Mouse (Mus musculus) left cerebral cortex, adult 2 months (tissue): ENCODE measurements around the gene Mydgf. TPM values are rescaled to one million over a fixed set of nuclear protein-coding genes. Genes with fewer than 3 reads are reported as not detected.
A peak's percentile ranks its signal among the peaks of the same experiment; 100 is the strongest.

Experiments
- DNase-seq, 2 experiments: peaks; one replicate each; pipeline ENCODE4 v3.0.0; 2021 to 2022; ENCODE audit warnings: low spot score in 2 of 2, mixed read lengths in 1 of 2; ENCODE audit errors: extremely low spot score in 1 of 2
- H3K27ac ChIP-seq: fragments of 200-600 bp; 2 replicates; pipeline ENCODE4 v1.8.1; 2022
- H3K4me3 ChIP-seq: fragments of 200-600 bp; 2 replicates; pipeline ENCODE4 v1.8.1; 2022
- CTCF ChIP-seq: fragments of 200-600 bp; IDR thresholded peaks from 2 replicates; pipeline ENCODE4 v1.8.1; 2022; ENCODE audit warnings: antibody characterized with exemption, mild to moderate bottlenecking, moderate library complexity
- intact Hi-C: fragments of 180-260 bp; cut with DNase I; formaldehyde crosslinking; loops from one replicate; pipeline ENCODE4 v1.15.1; 2025
- long read RNA-seq, 2 experiments: library from polyadenylated mRNA; stranded (forward); transcript quantifications; one replicate each; pipeline ENCODE4 v2.0.0; 2021; ENCODE audit warnings: borderline mapping rate in 2 of 2
- total RNA-seq, 2 experiments: library from RNA; stranded (reverse); gene quantifications; 2 replicates each; pipeline ENCODE4 v1.2.3; 2021

Gene Mydgf
- 10 to 100 TPM; 39.5 to 41.2 TPM for total RNA-seq
- long read RNA-seq, experiment 1, transcript Mydgf-201 (6 exons, 1,710 nt), result major isoform, 39 of 42 reads
- long read RNA-seq, experiment 1, partial matches to known transcripts, result 1 of 42 reads
- long read RNA-seq, experiment 1, other reads (novel, unspliced or antisense), result 2 of 42 reads
- long read RNA-seq, experiment 2, transcript Mydgf-201 (6 exons, 1,710 nt), result major isoform, 30 of 32 reads
- long read RNA-seq, experiment 2, partial matches to known transcripts, result 0 of 32 reads
- long read RNA-seq, experiment 2, other reads (novel, unspliced or antisense), result 2 of 32 reads

DNA sequence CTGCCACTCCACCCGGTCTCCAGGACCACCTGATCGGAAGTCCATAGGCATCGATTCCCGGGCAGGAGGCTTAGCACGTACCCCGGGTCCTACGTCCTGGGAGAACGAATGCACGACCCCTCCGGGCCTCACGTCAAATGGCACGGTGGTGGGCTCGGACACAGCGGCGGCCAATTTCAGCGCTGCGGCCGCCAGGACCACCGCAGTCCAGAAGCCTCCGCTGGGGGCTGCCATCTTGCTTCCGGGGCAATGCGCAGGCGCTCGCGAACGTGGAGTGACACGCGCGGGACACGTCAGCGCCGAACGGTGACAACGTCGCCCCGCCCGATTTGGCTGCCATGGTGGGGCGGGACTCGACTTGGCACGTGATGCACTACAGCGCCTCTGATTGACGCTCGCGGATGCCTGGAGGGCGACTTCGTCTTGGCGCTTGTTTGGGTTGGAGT is at the start of gene Mydgf:
Gene Mydgf (minus strand): TSS at position 263 of the 446 bp plus-strand sequence.
- Histone ChIP-seq H3K27ac (peak within 1 kb of the TSS; percentile 88), H3K4me3 (peak within 1 kb of the TSS; percentile 96)
- intact Hi-C loops, result loop anchor here (2.0 to 5.0 kb wide), 2 partner anchors 51 to 69 kb away; no protein-coding TSS in a partner anchor
- peak; percentile 95 to 97 for DNase-seq
- TF ChIP-seq CTCF, result peak; percentile 6

DNA sequence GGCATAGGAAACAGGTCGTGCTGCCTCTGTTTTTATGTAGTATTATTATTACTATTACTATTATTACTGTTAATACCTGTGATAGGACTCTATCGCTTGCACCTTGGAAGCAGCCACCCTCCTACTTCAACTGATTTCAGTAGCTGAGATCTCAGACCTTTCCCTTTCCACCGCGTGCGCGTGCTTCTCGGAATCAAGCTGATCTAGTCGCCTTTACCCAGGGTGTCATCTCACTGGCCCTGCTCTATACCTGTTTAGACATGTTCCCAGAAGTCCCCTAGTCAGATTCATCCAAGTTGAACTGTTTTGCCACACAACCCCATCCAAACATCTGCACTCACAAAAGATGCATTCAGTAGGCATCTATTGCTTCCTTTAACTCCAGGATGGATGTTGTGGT is 49.7 kb upstream of the Mydgf start:
- intact Hi-C loops, result no loop called here
- H3K27ac ChIP-seq, result peak overlapping the region; percentile 81
- no peak for DNase-seq
- no peak for TF ChIP-seq CTCF
- H3K4me3 ChIP-seq, result no peak overlapping the region

DNA sequence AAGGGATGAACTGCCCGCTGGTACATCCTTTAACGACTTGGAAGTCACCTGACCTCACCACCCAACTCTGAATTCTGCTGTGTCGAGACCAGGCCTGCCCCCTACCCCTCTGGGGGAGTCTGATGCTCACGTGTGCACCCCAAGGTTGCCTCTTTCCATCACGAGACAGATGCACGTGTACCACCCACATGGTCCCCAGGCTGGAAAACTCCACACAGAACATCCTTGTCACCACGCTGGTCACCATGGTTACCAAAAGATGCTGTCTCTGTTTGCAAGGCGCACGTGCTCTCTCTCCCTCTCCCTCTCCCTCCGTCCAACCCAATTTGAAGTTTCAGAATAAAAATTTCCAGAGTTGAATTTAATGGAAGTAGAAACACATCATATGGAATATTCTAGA is 46.2 kb upstream of the Mydgf start:
- no peak overlapping the region for H3K4me3 ChIP-seq
- peak; percentile 67 to 80 for DNase-seq
- H3K27ac ChIP-seq, result peak overlapping the region; percentile 63
- no peak for TF ChIP-seq CTCF
- intact Hi-C loops, result no loop called here

DNA sequence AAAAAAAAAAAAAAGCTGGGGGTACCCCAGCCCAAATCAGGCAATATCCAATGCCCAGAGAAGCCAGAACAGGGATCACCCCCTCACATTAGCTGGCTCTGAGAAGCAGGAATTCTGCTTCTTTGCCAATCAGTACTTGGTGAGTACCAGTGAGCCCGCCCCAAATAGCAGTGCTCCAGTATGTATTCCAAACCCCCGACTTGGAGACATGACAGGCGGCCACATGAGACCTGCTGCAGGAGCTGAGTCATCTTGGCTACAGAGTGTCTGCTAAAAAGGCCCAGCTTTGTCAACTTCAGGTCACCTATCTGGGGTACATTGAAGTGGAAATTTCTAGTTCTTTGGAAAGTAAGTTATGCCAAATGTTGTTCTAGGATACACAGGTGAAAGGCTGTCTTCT is 42.8 kb upstream of the Mydgf start:
- no peak overlapping the region for H3K4me3 ChIP-seq
- DNase-seq, result no peak
- no peak overlapping the region for H3K27ac ChIP-seq
- intact Hi-C loops, result no loop called here
- TF ChIP-seq CTCF, result no peak

- intact Hi-C loops, result no loop called here
- no peak for TF ChIP-seq CTCF
- no peak for DNase-seq
- H3K27ac ChIP-seq, result no peak overlapping the region
- no peak overlapping the region for H3K4me3 ChIP-seq
Observed at GRCm38 (mm10) chr17:56224916-56225315, 41.2 kb upstream of the Mydgf start.

GRCm38 (mm10) chr17:56219805-56220204 is 36.1 kb upstream of the Mydgf start:
- no peak overlapping the region for H3K4me3 ChIP-seq
- no peak for DNase-seq
- no peak for TF ChIP-seq CTCF
- intact Hi-C loops, result no loop called here
- H3K27ac ChIP-seq, result no peak overlapping the region

GRCm38 (mm10) chr17:56219251-56219650 is 35.5 kb upstream of the Mydgf start:
- intact Hi-C loops, result no loop called here
- DNase-seq, result no peak
- no peak for TF ChIP-seq CTCF
- H3K4me3 ChIP-seq, result peak overlapping the region; percentile 92
- peak overlapping the region; percentile 90 for H3K27ac ChIP-seq

- peak; percentile 43 for TF ChIP-seq CTCF
- intact Hi-C loops, result loop anchor here (1.0 kb wide), 2 partner anchors 33 to 38 kb away; partner anchors contain the start of gene Fem1a
Observed at GRCm38 (mm10) chr17:56218377-56219191, 34.9 kb upstream of the Mydgf start, which contains the start of gene Dpp9. Dpp9 (minus strand) TSS chr17:56218905.

DNA sequence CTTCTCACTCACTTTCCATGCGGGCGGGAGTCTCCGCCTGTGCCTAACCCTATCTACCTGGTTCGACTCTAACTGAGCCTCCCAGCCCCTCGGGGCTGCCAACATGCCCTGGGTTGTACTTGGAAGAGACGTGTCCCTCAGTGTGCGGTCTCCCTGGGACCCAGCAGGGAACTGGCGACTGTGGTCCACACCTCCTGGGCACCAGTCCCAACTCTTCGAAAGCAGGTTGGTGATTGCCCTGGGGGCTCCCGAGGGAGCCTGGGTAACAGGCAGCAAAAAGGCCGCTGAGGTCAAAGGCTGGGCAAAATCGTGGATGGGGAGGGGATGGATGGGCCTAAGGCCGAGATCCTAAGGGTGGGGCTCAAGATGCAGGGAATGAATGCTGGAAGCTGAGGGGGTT is 34.0 kb upstream of the Mydgf start:
- intact Hi-C loops, result loop anchor here (1.0 kb wide), 2 partner anchors 34 to 39 kb away; partner anchors contain the start of gene Fem1a
- no peak for TF ChIP-seq CTCF
- Histone ChIP-seq H3K4me3 (peak overlapping the region; percentile 92), H3K27ac (peak overlapping the region; percentile 91)
- DNase-seq, result no peak

More at GRCm38 (mm10) chr17:56218377-56219191, 34.9 kb upstream of the Mydgf start, which contains the start of gene Dpp9:
- DNase-seq, result peak; percentile 88 to 92
- peak within 1 kb of the TSS; percentile 92 for H3K4me3 ChIP-seq
- peak within 1 kb of the TSS; percentile 91 for H3K27ac ChIP-seq

GRCm38 (mm10) chr17:56214229-56214628 is 30.5 kb upstream of the Mydgf start:
- Histone ChIP-seq H3K27ac (no peak overlapping the region), H3K4me3 (no peak overlapping the region)
- no peak for TF ChIP-seq CTCF
- intact Hi-C loops, result no loop called here
- no peak for DNase-seq

DNA sequence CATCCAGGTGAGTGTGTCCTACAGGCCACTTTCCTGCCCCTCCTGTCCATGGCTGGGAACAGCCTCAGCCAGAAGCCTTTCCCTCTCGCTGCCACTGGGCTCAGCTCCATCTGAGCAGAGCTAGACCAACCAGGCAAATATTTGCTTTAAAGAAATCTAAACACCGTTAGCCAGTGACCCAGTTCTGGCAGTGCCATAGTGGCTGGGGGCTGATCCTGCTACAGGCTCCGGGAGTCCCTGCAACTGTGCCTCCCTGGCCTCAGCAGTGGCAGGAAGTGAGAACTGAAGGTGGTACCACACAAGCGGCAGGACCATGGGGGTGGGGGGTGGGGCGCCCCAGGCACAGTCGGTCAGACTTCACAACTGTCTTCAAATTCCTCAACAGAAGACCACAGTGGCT is 29.0 kb upstream of the Mydgf start:
- TF ChIP-seq CTCF, result no peak
- Histone ChIP-seq H3K27ac (no peak overlapping the region), H3K4me3 (no peak overlapping the region)
- no peak for DNase-seq
- intact Hi-C loops, result no loop called here

DNA sequence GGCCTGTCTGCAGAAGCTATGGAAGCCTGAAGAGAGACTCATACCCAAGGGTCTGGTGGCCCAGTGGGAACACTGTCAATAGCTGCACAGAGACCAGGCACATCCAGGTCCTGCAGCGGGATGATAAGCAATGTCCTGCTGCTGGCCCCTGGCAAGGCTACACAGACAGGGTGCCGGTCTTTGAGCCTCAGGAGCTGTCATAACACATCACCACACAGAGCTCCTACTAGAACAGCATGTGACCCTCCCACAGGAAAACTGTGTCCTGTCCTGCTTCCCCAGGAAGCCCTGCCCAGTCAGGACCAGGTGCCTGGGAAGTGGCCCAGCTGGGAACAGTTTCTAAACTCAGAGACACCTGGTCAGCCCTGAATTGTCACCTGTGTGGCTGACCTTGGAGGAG is 27.4 kb upstream of the Mydgf start:
- DNase-seq, result no peak
- intact Hi-C loops, result no loop called here
- H3K4me3 ChIP-seq, result no peak overlapping the region
- H3K27ac ChIP-seq, result no peak overlapping the region; the same call in 1 of the 2 replicates
- no peak for TF ChIP-seq CTCF
